Mouse (Mus musculus) neutrophil, adult 5-6 weeks (primary cell): ENCODE results near the gene Fras1. TPM values are rescaled to one million over a fixed set of nuclear protein-coding genes. Genes with fewer than 3 reads are reported as not detected.

Experiments used
- ATAC-seq: fragments of 151-379, 151-347 bp; 2 replicates; pipeline ENCODE4 v1.8.0; 2017; ENCODE audit warnings: mild to moderate bottlenecking, moderate TSS enrichment; ENCODE audit not compliant: insufficient number of reproducible peaks, poor library complexity, low FRiP score, severe bottlenecking; ENCODE audit errors: extremely low read depth
- total RNA-seq: library from RNA; stranded (forward); fragments of 200-1000 nt; gene quantifications from 2 replicates; pipeline ENCODE4 v1.2.3, GENCODE M21; 2017

Fras1 gene
- total RNA-seq, 1 experiment from 2014 or later: not detected

DNA sequence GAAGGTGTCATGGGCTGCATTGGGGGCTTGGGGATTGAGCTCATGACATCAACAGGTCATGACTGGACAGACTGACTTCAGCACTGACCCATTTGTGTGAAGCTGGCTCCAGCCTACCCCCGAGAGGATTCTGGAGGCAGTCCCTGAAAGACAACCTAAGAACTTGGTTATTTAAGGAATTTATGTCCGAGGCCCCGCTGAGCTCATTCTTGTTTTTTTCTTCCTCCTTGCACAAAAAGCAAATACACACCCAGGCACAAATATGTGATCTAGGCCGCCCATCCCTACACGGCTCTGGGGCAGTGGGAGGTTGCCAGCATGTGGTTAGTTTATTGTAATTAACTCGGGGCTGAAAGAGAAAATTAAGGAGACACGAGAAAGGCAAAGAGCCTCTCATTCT lies 428.4 kb downstream of the Fras1 start:
- ATAC-seq: no peak

DNA sequence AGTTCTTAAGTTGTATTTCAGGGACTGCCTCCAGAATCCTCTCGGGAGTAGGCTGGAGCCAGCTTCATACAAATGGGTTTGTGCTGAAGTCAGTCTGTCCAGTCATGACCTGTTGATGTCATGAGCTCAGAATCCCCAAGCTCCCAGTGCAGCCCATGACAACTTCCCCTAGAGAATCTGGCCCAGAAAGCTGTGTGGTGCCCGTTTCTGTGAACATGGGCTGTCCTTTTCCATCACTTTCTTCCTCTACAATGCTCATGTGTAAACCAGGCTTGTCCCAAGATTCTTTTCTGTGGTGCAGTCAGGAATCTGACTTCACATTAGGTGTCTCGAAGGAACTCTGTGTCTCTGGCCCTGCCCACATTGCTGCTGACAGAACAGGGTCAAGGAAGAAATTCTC lies 429.3 kb downstream of the Fras1 start:
- no peak for ATAC-seq

DNA sequence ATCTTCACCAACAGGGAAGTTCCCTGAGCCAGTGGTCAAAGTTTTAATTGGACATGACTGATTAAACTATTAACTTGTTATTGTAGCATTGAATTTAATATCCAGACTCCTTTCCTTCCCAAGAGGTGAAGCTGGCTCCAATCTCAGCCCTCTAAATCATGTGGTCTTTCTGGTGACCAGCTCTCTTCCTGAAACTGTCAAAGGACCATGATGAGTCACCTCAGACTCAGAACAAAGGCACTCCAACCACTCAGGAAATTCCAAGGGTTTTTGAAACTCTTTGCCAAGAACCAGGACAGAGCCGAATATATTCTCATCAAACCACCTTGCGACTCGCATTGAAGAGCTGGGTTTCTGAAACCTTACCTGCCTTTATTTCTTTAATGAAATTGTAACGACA lies 430.5 kb downstream of the Fras1 start:
- no peak for ATAC-seq

DNA sequence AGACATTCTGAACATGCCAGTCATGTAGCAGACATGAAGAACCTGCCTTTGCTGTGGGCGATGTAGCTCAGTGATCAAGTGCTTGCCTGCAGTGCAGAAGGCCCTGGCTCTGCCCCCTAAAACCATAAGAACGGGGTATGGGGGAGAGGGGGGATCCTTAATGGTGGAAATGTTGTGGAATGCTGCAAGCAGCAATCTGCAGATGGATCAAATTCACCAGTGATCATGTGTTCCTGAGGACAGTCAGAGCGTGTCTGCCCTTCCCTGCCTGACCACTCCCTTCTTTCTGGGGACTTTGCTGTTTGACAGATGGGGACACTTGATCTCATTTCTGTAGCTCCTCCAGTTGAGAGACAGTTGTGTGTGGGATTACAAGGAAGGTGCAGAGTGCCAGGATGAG lies 431.1 kb downstream of the Fras1 start:
- no peak for ATAC-seq

DNA sequence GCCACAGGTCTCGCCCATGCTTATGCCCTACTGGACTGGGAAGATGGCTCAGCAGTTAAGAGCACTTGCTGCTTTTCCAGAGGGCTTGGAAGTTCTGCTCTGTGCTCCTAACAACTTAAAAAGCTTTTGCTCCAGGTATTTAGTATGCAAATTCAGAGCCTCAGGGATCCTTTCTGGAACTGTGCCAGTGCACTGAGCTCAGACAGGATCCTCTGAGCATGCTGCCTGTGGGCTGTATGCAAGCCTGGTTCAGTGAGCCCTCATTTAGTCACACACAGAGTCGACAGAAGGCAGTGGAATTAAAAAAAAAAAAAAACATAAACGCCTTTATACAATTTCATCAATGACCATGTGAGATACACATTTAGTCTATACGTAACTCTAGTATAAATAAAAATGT lies 436.9 kb downstream of the Fras1 start:
- ATAC-seq: no peak

DNA sequence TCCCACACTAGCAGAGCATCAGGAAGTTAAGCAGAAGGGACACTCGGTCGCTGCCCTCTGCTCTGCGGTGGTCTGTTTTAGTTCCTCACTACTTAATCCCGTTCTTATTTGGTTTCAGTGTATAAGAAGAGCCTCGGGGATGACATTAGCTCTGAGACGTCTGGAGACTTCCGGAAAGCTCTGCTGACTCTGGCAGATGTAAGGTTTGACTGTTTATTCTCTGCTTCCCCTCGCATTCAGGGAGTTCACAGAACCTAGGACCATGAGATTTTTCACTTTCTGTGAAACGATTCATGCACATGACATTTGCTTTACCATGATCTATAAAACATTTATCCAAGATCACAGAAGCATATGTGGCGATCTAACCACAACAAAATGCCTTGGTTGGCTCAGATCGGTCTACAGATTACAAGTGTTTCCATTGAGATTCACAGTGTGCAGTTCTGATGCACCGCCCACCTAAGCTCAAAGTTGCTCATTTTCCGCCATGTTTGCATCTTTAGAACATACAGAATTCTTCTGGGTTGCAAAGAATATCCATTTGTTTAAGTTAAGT lies 451.1 kb downstream of the Fras1 start:
- no peak for ATAC-seq

DNA sequence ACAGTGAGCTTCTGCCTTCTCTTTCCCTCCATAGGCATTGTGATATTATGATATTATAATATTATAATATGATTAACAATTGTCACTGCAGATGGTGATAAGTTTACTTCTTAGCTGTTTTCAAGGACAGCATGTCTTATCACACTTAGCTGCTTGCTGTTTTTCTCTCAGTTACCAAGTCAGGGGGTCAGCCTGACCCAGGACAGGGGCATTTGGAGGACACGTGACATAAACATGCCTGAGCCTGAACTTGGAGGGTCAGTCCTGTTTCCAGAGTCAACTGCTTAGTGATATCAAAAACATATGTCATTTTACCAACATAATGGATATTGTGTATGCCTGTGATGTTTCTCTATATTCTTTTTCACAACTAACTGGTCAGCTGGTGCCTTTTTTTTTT lies 453.4 kb downstream of the Fras1 start:
- no peak for ATAC-seq

Other genes starting within 250 kb of the Fras1 start
- gene Cnot6l, start 209.8 kb upstream of the Fras1 start, total RNA-seq: 108 and 135 TPM in 2 replicates
- gene Mrpl1, start 164.5 kb upstream of the Fras1 start, total RNA-seq: 29.1 and 30.8 TPM in 2 replicates